Mouse (Mus musculus) E14TG2a.4 (cell line): Measurements from ENCODE around the gene Pcnx4.

Experiments used
- CTCF ChIP-seq: conservative IDR thresholded peaks from 2 replicates; pipeline ENCODE4 v1.5.1; 2014; ENCODE audit warnings: low read length
- POU5F1 ChIP-seq: IDR thresholded peaks from 2 replicates; pipeline ENCODE4 v1.6.1; 2014; ENCODE audit warnings: low read length, borderline replicate concordance

GRCm38 (mm10) chr12:72612053-72612452 lies 75.9 kb downstream of the Pcnx4 start:
- TF ChIP-seq CTCF = no peak
- TF ChIP-seq POU5F1 = no peak
